Mouse (Mus musculus) heart, postnatal 36 days (tissue): ENCODE data around the gene Slc19a2. TPM values are rescaled to one million over a fixed set of nuclear protein-coding genes. Genes with fewer than 3 reads are reported as not detected.

Experiments used
- total RNA-seq, 2 experiments: library from RNA; stranded (reverse); gene quantifications; 2 replicates each; pipeline ENCODE4 v1.2.3; 2021

The Slc19a2 gene
- total RNA-seq, 2 experiments from 2014 or later, result 7.1 to 8.7 TPM

Other genes starting within 250 kb of the Slc19a2 start
- gene Sele, start 200.8 kb upstream of the Slc19a2 start, total RNA-seq, result under 1 TPM; 0.49 to 0.61 TPM
- 1 to 10 TPM in 1 of 2 experiments, under 1 TPM in 1; 1.00 to 1.2 TPM for gene Sell, start 187.1 kb upstream of the Slc19a2 start, total RNA-seq
- gene Selp, start 133.8 kb upstream of the Slc19a2 start, total RNA-seq, result 1 to 10 TPM; 1.4 to 2.4 TPM
- 1 to 10 TPM; 1.7 to 2.6 TPM for gene F5, start 97.2 kb upstream of the Slc19a2 start, total RNA-seq
- gene Ccdc181, start 26.5 kb downstream of the Slc19a2 start, total RNA-seq, result 10 to 100 TPM in 1 of 2 experiments, 1 to 10 TPM in 1; 9.2 to 10.4 TPM
- 1 to 10 TPM; 5.2 to 5.3 TPM for gene Nme7, start 55.1 kb downstream of the Slc19a2 start, total RNA-seq
- 10 to 100 TPM; 24.5 to 24.6 TPM for gene Blzf1, start 58.4 kb downstream of the Slc19a2 start, total RNA-seq
- 100 to 1,000 TPM; 382 to 399 TPM for gene Atp1b1, start 209.3 kb downstream of the Slc19a2 start, total RNA-seq